Mouse (Mus musculus) thymus, postnatal 4 days (tissue): ENCODE data around the gene Zfp148.

ENCODE experiments used
- DNase-seq: peaks from one replicate; pipeline ENCODE4 v3.0.0; 2021

Zfp148 gene

GRCm38 (mm10) chr16:33379944-33380881 is at the start of gene Zfp148:
TSS of gene Zfp148 (plus strand) at chr16:33380836.
- DNase-seq, result peak; percentile 97

DNA sequence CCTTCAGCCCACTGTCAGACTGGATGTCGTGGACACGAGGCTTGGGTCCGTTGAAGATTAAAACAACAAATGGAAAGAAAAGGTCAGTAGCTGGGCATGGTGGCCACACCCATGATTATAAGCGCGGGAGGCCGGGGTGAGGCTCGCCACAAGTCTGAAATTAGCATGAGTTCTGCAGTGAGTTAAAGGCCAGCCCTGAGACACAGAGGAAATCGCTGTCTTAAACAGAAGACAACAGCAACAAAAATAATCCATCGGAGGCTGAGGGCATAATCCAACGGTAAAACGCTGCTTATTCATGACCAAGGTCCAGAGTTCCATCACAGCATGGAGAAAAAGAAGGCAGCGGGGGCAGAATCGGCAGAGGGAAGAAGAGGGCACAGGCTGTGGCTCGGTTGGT is 47.6 kb upstream of the Zfp148 start:
- DNase-seq, result no peak

- peak; percentile 90 for DNase-seq
Measured at GRCm38 (mm10) chr16:33337177-33337576, 43.5 kb upstream of the Zfp148 start.

DNA sequence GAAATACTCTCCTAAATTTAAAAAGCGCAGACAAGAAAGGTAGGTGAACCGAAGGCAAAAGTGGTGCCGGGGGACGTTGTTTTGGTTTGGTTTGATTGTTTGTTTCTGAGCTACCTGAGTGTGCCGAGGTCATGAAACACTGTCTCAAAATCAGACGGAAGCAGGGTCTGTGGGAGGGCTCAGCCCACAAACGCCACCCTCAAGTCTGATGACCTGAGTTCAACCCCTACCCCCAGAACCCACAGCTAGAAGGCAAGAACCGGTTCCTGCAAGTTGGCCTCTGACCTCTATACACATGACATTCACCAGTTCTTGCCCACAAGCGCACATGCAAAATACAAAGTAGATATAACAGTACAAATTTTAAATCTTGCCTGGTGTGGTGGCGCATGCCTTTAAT is 43.0 kb upstream of the Zfp148 start:
- peak; percentile 16 for DNase-seq

- no peak for DNase-seq
Measured at GRCm38 (mm10) chr16:33338492-33338891, 42.1 kb upstream of the Zfp148 start.

DNA sequence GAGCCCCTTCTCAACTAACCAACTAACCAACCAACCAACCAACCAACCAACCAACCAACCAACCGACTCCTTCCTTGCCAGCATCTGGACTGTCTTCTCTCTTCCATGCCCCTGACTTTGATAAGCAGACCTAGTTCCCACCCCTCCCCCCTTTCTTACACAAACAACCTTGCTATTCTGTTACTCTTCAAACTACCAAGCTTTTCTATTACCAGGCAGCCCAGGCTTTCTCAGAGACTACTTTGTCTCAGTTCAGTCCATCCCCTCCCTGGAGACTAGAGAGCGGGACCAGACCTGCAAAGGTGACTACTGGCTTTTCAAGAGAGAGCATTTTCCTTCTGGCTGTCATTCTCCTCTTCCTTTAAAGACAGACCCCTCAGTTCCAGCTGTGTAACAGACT is 41.2 kb upstream of the Zfp148 start:
- DNase-seq, result no peak

- DNase-seq, result no peak
Measured at GRCm38 (mm10) chr16:33342356-33342755, 38.3 kb upstream of the Zfp148 start.

GRCm38 (mm10) chr16:33343106-33343505 is 37.5 kb upstream of the Zfp148 start:
- DNase-seq, result peak; percentile 21

- peak; percentile 47 for DNase-seq
Measured at GRCm38 (mm10) chr16:33343601-33344000, 37.0 kb upstream of the Zfp148 start.

DNA sequence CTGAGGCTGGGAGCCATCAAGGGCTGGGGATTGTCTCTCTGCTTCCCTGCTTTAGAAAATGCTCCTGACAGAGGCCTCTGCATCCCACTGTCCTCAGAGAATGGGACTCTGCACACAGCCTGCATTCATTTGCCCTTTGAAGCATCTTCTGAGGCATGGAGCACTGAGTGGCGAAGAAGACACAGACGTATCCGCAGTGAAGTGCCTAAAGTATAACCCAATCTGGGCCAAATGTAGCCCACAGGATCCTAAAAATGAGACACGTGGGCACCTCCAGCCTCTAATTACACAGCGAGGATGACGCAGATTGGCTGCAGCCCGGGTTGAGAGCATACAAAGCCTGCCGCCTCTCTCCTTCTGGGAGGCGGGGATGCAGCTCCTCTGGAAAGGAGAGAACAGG is 36.3 kb upstream of the Zfp148 start:
- DNase-seq, result peak; percentile 16

DNA sequence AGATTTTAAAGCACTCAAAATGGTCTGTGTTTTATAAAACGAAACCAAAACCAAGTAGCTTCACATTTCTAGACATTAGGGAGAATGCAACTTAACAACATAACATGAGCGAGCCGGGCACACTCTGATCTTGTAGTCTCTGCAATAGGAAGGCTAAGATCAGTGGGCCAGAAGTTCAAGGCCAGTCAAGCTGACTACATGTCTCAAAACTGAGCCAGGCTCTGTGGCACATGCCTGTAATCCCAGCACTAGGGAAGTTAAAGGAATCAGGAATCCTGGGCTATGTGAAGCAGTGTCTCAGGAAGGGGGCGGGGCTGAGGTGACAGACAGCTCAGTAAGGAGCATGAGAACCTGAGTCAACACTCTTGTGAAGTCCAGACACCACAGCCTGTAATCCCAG is 35.8 kb upstream of the Zfp148 start:
- peak; percentile 62 for DNase-seq

DNA sequence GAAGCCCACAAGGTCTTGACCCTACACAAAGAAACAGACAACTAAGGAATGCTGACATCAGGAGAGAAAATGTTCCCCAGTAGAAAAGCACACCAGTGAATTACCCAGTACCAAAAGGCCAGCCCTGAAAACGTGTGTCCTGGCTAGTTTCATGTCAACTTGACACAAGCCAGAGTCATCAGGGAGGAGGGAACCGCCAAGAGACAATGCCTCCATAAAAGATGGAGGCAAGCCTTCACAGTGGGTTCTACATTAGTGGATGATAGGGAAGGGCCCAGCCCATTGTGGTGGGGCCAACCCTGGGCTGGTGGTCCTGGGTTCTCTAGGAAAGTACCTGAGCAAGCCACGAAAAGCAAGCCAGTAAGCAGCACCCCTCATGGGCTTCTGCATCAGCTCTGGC is 34.3 kb upstream of the Zfp148 start:
- no peak for DNase-seq

GRCm38 (mm10) chr16:33347134-33347533 is 33.5 kb upstream of the Zfp148 start:
- DNase-seq, result no peak

DNA sequence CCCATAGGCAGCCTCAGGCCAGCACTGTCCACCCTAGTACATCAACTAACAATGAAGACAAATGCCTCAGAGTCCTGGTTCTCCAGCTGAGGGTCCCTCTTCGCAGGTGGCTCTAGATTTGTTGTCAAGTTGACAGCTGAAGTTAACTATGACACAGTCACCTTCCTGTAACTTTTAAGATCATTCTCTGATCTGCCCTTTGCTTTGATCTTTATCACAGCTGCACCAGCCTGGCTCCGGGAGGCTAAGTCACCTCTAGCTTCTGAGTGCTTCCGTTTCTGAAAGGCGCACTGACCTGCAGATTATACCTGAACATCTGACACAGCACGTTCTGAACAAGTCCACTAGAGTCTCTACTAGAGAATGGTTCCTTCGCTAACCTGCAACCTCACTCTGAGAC is 22.8 kb upstream of the Zfp148 start:
- peak; percentile 44 for DNase-seq

- DNase-seq, result no peak
Measured at GRCm38 (mm10) chr16:33365772-33366171, 14.9 kb upstream of the Zfp148 start.

DNA sequence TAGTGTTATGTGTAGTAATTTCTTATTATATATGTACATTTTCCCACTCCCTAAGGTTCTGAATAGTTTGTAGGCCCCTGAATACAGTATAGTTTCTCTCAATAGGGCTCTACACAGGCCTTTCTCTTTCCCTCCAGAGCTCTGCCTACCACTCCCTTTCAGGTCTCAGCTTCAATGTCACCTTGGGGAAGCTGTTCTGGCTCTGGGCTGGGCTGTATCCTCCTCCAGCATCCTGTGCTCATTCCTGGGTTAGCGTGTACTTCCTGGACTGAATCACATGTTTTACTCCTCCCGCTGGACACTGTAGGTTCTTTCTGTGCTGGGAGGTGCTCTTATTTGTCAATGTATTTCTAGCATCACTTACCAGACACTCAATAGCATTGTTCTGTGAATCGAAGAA is 12.0 kb upstream of the Zfp148 start:
- DNase-seq, result no peak

- DNase-seq, result peak; percentile 55
Measured at GRCm38 (mm10) chr16:33370836-33371235, 9.8 kb upstream of the Zfp148 start.

- no peak for DNase-seq
Measured at GRCm38 (mm10) chr16:33372611-33373010, 8.0 kb upstream of the Zfp148 start.

- no peak for DNase-seq
Measured at GRCm38 (mm10) chr16:33373326-33373725, 7.3 kb upstream of the Zfp148 start.

- no peak for DNase-seq
Measured at GRCm38 (mm10) chr16:33376266-33376665, 4.4 kb upstream of the Zfp148 start.

DNA sequence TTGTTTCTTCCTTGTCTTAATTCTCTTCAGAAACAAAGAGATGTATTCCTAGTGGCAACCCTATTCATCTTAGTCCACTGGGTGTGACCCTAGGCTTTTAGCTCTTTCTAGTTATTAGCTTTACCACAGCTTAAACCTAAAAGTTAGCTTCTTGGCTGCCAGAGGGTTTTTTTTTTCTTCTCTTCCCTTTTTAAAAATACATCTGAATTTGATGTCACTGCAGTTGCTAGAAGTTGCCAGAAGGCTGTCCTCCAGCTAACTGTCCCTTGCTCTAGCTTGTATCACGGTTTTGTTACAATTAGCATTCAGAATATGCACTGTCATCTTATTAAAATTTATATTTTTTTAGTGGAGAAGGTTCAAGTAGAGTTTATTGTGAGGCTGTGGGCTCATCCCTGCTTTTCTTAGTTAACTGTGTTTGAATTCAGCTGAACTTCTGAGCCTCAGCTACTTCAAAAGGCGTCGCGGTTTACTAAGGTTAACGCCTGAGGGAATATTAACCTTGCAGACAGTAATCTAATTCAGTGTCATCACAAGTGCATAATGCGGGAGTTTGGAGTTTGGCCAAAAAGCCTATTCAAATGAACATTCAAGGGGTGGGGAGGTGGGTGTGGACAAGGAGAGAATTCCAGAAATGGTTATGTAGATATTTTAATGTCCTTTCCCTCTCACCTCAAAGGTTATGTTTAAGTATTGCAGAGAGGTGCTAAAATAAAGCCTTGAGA is 1.3 kb upstream of the Zfp148 start:
- no peak for DNase-seq

DNA sequence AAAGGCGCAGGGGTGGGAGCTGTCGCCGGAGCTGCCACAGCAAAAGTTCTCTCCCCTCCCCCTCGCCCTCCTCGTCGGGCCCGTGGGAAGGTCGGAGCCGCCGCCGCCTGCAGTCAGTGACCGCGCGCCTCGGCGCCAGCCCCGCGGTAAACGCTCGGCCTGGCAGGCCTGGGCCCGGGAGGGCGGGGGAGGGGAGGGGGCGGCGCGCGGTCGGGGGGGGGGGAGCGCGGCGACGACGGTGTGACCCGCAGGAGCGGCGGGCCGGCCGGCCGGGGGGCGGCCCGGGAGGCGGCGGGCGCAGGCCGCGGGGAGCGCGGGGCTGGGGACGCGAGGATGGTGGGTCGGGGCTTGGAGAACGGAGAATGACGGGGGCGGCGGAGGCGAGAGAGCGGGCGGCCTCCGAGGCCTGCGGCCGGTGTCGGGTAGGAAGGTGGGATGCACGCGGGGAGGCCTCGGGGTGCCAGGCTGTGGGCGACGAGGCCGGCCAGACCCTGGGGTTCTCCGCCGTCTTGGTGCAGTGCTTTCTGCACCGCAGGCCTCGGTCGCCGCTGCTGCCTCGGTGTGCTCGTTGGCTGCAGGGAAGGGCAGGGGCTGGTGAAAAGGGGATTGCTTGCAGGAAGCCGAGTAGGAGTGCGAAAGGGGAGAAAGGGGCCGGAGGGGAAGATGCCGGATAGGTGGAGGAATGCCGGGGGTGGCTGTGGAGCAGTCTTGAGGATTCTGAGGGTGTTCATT is 412 bp downstream of the Zfp148 start:
- peak; percentile 75 for DNase-seq

DNA sequence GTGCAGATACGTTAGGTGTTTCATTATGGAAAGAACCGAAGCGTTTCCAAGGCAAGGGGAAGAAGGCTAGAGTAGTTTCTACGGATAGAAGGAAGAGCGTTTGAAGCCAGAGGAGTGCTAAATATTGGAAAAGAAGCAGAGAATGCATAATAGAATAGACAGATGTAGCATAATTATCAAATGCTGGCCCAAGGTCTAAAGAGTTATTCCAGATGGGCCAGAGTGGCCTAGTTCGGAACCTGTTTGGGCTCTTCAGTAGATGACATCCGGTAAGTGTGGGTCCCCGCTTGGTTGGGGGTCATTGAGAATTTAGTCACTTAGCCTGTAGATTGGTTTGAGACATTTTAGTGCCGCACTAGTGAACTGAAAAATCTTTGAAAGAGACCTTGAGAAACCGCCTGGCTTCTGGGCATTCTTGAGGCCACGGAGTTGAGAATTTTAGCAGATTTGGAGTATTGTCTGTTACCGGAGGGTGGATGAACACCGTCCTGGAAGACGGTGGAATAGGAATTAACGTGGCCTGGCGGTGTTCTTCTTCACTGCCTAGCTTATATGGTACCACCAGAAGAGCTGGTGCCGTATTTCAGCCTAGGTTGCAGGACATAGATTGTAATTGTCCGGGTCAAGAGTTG is 1.1 kb downstream of the Zfp148 start:
- DNase-seq, result no peak
